Mouse (Mus musculus): ENCODE measurements around the gene Zdhhc4.

Zdhhc4 gene

DNA sequence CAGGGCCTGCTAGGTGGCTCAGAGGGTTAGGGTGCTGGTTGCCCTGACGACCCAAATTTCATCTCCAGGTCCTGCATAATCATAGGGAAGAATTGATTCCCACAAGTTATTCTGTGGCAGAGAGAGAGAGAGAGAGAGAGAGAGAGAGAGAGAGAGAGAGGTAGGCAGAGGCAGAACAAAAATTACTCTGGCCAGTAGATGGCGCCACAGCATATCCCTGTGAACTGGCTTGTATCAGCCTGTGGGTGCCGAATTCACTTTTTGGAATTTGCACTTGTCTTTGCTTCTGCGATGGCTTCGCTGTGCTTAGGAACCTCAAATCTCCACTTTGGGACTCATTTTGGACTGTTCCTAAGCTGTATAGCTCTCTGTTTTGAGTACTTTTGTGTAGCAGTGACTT is 4.8 kb upstream of the Zdhhc4 start:
- peak; percentile 88 to 91 for DNase-seq (ENCODE audit: low spot score in 2 of 2)

DNA sequence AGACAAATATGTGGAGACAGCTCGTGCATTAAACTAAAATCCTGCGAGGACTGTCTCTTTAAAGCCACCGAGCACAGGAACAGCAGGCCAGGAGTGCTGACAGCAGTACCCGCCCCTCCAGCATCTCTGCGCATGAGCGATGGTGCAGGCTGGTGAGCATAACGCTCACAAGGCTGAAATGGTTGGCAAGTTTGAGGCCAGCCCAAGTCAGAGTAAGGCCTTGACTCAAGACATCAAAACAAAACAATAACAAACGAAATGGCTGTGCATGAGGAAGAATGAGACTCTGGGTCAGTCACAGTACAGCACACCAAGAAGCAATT is 11.8 kb downstream of the Zdhhc4 start:
- DNase-seq (ENCODE audit: low spot score in 2 of 2): no peak

DNA sequence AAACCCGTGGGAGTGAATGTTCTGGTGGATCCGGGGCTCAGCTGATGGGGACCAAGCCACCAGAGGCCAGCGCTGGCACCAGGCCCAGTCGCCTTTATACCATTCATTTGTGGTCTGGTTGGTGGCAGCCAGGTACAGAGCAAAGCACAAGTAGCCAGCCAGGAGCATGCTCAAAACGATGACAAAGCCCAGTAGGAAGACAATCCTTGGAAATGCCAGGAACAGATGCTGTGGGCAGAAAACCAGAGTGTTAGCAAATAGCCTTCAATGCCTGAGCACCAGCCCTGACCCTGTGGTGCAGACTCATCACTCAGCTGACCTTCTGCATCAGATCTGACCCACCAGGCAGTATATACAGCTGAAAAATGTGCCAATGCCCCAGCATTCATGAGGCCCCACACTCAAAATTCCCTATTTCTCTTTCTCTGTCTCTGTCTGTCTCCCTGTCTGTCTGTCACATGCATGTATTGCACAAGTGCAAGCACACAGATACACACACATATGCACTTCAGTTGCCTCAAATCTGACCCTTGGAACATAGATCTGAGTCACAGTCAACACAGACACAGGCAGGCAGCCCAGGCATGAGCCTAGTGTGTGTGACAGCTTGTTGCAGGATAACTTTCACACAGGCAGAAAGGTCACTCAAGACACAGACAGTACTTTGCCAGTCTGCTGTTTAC is 12.3 kb downstream of the Zdhhc4 start:
- DNase-seq (ENCODE audit: low spot score in 2 of 2): no peak

DNA sequence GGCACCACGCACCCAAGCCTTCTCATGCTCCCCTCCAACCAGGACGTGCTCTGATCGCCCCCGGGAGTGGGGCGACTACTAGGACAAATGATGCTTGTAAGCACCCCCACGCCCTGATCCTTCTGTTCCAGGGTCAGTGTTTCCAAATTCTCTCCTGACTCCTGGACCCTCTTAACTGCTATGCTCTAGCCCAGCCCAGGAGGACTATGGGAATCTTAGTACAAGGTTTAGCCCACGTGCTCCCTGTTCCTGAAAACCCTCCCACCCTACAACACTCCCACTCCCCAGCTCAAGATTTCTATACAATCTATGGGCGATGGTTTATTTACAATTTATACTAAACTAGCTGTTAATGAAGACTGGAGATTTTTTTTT is 13.6 kb downstream of the Zdhhc4 start:
- DNase-seq (ENCODE audit: low spot score in 2 of 2): no peak

DNA sequence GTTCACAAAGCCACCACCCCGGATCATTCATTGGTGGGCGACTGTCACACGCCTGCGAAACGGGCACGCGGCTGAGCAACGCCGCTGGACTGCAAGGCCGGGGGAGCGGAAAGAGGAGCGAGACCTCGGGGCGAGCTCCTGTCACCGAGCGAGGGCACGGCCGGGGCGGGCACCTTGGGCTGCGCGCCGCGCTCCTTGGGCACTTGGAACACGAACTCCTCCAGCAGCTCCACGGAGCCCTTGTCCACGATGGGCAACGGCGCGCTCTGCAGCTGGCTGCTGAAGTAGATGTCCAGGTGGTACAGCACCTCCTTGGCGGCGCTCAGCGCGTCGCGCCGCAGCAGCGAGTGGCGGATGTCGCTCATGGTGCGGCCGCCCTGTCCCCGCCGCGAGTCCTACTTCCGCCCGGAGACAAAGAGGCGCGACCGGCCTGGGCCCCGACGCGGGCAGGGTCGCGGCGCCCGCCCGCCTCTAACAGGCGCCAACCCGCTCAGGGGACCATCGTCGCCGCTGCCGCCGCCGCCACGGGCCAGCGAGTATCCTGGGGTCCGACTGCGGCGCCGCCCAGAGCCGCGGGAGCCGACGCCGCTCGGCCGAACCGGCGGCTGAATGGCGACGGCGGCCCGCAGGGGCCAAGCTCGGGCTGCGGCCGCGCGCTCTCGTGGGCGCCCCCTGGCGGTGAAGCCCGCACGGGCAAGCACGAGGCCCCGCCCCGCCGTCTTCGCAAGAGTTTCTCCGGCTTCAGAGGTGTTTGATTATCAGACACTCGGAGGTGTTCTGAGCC is 14.1 kb downstream of the Zdhhc4 start, which contains the start of gene E130309D02Rik:
Gene E130309D02Rik, minus strand, starts transcription at position 631 of the 784 bp plus-strand sequence.
- peak; percentile 88 to 91 for DNase-seq (ENCODE audit: low spot score in 2 of 2)

DNA sequence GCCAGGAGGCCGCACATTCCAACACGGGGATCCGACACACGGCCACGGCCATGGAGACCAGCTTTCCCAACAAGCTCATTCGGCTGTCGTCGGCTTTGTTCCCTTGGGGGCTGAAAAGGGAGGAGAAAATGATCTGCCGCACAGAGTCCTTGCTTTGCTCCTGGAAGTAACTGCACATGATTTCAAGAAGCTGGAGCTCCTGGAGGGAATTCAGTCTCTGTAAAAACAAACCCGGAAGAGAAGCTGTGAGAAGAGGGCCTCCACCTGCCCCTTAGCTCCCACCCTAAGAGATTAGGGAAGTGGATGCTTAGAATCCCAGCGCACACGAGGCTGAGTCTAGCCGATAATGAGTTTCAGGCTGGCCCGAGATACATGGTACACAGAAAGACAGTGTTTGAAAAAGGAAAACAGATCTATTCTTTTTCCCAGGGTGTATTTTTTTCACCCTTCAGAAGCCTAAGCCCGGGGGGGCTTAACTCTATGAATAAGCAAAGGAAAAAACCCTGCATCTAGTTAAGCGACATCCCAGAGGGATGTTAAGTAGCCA is 14.8 kb downstream of the Zdhhc4 start:
- no peak for DNase-seq (ENCODE audit: low spot score in 2 of 2)

DNA sequence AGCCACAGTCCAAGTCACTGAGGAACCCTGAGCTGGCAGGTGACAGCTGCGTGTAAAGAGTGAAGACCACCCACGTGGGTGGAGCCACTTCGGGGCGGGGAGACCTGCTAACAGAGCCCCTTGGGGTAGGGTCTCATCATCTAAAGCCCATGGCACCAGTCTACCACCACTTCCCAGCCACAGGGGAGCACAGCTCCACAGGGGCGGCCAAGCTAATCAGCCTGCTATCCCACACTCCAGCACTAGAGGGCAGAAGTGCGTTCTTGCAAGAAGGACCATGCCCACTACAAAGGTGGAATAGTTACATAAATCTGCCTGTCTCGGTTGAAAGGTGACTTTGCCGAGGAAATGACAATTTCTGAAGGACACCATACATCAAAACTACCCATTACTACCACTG is 17.2 kb downstream of the Zdhhc4 start:
- peak; percentile 69 to 79 for DNase-seq (ENCODE audit: low spot score in 2 of 2)

DNA sequence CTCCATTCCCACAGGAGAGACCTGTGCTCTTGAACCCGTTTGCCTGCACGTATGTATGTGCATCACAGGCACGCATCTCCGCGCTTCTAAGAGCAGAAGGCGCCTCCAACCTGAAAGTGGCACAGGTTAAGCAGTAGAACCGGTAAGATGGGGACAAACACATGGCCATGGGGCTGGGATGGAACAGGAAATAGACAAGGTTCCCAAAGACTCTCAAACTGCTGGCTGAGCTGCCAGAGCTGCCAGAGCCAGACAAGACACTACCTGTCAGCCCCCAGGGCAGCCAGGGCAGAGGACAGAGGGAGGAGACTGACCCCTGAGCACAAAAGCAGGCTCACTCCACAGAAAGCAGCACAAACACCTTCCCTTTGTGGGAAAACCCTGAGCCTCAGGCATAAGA is 19.1 kb downstream of the Zdhhc4 start:
- no peak for DNase-seq (ENCODE audit: low spot score in 2 of 2)

DNA sequence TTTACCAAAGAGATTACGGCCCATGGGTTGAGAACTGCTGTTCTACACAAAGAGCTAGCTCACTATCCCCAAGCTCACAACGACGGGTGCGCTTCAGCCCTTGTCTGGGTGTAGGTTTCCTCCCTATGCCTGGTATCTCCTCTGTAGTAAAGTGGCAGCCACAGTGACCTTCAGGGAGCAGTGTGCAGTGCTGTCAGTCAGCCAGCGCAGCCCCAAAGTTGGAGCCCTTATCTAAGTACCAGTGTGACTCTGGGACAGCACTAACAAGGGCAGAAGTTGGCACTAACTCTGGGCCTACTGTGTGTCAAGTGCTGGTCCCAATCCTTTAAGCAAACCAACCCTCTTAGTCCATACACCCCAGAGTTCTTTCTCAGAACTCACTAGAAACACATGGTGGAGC is 20.2 kb downstream of the Zdhhc4 start:
- DNase-seq (ENCODE audit: low spot score in 2 of 2): no peak

DNA sequence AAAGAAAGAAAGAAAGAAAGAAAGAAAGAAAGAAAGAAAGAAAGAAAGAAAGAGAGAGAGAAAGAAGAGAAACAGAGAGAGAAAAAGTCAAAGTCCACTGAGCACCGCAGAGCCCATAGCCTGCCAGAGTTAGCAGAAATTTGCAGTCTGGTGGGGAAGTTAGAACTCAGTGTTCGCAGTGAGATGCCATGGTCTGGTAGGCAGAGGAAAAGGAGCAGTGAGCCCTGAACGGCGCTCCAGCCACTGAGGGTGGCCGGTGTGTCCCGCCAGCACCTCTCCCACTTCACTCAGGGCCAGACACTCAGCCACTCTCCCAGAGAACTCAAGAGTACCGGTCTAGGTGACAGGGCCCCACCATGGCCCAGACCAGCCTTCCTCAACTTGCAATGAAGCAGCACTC is 24.8 kb downstream of the Zdhhc4 start:
- DNase-seq (ENCODE audit: low spot score in 2 of 2): no peak

DNA sequence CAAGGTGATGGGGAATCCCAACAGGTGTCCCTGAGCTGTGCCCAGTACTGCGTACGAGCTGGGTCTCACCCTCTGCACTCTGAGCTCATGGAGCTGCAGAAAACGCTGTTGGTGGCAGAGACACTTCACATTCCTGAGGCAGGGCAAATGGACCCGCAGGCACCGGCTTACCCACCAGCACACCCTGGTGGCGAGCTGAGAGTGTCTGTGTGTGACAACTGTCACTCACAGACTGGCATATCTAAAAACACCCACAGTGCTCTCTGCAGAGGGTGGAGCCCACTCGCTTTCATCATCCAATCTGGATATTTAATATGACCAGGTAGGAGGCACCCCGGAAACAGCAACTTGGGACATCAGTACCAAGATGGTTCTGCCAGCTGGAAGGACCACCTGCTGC is 27.8 kb downstream of the Zdhhc4 start:
- DNase-seq (ENCODE audit: low spot score in 2 of 2): no peak

DNA sequence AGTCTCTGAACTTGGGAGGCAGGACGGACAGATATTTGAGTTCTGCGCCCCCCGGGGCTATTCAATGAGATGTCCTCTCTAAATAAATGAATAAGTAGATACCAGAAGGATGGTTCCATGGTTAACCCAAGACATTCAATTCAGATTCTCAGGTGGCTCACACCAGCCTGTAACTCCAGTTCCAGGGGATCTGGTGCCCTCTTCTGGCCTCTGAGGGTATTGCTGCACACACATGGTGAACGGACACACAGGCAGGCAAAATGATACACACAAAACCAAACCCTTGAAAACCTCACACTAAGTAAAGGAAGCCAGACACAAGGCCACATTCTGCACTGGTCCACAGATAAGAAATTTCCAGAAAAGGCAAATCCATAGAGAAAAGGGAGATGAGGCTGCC is 29.4 kb downstream of the Zdhhc4 start:
- DNase-seq (ENCODE audit: low spot score in 2 of 2): peak; percentile 67 to 78

DNA sequence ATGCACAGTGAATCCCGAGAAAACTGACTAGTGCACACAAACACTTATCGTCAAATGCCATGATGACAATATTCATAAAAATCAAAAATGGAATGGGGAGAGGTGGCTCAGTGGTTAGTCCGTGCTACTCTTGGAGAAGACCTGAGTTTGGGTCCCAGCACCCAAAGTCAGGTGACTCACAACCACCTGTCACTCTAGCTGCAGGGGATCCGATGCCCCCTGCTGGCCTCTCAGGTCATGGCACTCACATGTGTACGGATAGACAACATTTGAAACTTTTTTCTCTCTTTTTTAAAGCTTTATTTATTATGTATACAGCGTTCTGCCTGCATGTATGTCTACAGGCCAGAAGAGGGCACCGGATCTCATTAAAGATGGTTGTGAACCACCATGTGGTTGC is 30.7 kb downstream of the Zdhhc4 start:
- DNase-seq (ENCODE audit: low spot score in 2 of 2): no peak

DNA sequence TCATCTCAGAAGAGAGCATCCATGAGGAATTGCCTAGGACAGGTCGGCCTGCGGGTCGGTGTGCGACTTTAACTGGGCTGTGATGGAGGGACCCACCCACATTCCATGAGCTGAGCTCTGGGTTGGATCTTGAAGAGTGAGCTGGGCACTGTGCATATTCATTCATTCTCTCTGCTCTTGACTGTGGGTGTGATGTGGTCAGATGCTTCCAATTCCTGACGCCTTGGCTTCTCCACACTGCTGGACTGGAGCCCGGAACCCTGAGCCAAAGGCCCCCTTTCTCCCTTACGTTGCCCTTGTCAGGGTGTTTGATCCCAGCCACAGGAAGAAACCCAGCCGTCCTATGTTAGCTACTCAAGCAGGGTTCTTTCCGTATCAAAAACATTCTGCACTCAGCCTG is 31.1 kb downstream of the Zdhhc4 start:
- no peak for DNase-seq (ENCODE audit: low spot score in 2 of 2)

DNA sequence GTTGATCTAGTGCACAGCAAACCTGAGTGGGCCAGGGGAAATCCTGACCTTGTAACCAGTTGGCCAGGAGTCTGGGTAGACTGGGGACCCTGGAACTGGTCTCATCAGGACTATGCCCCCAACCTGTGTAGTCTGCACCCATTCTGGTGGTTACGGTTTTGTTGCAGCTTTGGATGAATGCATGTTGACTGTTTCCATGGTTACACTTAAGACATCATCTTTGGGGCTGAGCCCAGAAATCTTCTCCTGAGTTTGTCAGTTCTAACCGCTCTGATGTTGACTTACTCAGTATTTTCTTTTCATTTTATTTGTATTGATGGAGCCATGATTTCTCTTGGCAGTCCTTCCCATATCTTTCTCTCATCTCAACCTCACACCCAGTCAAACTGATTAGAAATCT is 33.7 kb downstream of the Zdhhc4 start:
- DNase-seq (ENCODE audit: low spot score in 2 of 2): peak in 1 of 2 experiments; percentile 67

DNA sequence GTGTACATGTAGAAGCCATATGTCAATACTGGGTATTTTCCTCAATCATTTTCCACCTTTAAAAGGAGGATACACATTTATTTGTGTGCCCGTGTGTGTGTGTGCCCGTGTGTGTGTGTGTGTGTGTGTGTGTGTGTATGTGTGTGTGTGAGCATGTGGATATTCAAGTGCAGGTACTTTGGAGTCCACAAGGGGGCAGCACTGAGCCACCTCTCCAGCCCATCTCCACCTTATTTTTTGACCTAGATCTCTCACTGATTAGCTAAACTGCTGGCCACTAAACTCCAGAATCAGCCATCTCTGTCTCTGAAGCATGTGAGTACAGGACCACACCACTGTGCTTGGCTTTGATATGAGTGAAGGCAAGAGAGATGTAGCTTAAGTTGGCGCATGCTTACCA is 34.2 kb downstream of the Zdhhc4 start:
- no peak for DNase-seq (ENCODE audit: low spot score in 2 of 2)

DNA sequence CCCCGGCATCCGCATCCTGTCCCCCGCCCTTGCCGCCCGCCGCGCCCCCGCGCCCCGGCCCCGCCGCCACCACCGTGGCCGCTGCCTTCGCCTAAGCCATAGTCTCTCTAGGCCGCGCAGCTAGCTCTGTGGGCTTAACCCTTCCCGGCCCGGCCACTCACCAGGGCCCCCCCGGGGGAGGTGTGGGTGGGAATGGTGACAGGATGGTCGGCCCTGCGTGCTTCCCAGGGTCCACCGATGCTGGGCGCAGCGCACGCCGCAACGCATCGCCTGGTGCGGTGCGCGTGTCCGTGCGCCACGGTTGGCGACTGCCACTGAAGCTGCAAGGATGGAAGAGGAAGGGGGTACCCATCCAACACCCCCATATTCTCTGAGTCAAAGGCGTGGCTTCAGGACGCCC is 35.7 kb downstream of the Zdhhc4 start, which contains the start of gene Zfp853:
Gene Zfp853, minus strand, starts transcription at position 220 of the 400 bp plus-strand sequence.
- DNase-seq (ENCODE audit: low spot score in 2 of 2): peak; percentile 62 to 64

DNA sequence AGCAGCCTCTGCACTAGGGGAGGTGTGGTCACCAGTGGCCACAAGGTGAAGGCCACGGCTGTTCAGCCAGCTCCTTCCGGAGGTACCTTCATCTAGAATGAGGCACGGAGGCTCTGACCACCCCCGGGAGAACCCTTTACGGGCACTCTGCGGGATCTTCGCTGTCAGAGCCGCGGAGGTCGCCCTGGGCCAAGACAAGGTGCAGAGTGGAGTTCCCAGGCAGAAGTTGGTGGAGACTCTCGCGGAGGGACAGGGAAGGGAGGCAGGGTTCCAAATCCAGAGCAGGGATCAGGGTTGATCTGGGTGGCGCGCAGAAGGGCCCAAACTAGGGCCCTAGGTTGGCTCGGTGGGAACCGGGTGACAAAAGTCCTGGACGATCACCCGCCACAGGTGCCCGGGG is 36.2 kb downstream of the Zdhhc4 start:
- no peak for DNase-seq (ENCODE audit: low spot score in 2 of 2)

DNA sequence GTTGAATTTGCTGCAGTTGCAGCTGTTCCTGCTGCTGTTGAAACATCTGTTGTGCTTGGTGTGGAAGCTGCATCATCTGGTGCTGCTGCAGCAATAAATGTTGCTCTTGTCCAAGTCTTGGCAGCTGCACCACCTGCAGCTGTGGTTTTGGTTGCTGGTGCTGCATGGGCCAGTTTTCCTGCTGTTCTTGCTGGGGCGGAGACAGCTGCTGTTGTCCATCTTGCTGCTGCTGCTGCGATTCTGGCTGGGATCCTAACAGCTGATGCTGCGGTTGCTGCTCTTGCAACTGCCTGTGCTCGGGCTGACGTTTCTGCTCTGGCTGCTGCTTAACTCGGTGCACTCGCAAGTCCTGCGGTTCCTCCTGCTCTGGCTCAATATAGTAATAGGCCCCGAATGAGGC is 39.8 kb downstream of the Zdhhc4 start:
- no peak for DNase-seq (ENCODE audit: low spot score in 2 of 2)

DNA sequence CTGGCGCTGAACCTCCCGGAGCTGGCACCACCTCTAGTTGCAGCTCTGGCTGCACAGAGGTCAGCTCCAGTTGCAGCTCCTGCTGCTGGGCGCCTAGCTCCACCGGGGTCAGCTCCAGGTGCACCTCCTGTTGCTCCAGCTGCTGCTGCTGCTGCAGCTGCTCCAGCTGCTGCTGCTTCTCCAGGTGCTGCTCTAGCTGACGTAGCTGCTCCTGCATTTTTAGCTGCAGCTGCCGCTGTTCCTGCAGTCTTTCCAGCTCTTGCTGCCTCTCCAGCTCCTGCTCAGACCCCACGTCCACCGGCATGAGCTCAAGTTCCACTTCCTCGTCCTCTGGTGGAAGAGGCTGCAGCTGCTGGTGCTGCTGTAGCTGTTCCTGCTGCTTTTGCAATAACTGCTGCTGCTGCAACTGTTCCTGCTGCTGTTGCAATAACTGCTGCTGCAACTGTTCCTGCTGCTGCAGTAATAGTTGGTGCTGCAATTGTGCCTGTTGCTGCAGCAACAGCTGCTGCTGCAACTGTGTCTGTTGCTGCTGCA is 40.6 kb downstream of the Zdhhc4 start:
- DNase-seq (ENCODE audit: low spot score in 2 of 2): no peak

DNA sequence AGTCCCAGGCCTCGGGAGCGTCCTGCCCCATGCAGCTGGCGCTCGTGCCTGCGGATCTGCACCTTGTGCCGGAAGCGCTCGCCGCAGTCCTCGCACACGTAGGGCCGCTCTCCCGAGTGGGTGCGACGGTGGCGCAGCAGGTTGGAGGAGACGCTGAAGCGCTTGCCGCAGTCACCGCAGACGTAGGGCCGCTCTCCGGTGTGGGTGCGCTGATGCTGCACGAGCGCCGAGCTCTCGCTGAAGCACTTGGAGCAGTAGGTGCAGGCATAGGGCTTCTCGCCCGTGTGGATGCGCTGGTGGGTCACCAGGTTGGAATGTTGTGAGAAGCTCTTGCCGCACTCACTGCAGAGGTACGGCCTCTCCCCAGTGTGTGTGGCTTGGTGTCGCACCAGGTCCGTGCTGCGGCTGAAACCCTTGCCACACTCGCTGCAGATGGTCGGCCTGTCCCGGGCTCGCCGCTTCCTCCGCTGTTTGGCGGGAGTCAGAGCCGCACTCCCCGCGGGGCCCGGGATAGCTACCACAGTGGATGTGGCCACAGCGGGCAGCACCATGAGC is 41.2 kb downstream of the Zdhhc4 start:
- DNase-seq (ENCODE audit: low spot score in 2 of 2): no peak

DNA sequence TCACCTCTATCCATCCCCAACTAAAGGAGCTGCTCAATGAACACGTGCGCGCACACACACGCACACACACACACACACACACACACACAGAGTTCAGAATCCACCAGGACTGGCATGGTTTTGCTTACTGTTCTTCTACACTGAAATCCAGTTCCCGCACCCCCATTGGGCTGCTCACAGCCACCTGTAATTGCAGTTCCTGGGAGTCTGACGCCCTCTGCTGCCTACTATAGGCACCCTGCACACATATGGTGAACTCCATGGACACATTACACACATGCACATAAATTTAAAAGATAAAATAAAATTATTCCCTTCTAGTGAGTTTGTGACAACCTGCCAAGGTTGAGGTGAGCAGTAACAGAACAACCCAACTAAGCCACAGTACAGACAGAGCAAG is 44.3 kb downstream of the Zdhhc4 start:
- no peak for DNase-seq (ENCODE audit: low spot score in 2 of 2)

DNA sequence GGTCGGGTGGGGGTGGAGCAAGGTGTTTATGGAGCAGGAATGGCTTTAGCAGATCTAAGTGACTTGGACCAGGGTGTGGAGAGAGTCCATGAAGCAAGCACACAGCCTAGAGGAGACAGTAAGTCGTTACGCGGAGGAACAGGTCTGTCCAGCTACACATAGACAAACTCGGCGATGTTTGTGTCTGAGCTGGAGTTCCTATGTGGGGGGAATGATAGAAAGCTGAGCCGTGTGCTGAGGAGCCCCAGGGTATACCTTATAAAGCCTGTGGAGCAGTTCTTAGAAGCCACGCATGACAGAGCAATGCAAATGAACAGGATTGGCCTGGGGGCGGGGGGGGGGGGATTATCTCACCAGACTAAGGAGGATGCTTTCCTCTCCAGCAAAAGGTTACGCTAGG is 49.8 kb downstream of the Zdhhc4 start:
- DNase-seq (ENCODE audit: low spot score in 2 of 2): no peak
